23 mouse cellular contexts compared by ENCODE assay signal in the genomic region with DNA sequence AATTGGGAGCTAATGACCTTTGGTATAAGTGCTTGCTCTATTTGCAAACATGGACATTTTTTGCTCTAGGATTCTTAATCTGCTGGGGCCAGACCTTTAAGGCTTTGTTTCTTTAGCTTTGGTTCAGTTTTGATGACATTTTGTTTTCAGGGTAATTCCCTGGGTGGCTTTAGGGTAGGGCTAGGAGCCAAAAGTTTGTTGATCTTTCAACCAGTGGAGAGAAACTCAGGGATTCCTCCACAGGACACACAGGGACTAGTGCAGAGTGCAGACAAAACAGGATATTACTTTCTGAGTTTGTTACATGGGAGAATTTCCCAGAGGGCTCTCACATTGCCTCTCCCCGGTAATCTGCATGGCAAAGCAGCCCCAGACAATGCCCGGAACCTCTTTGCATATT.
DNase-seq lines count a peak whose midpoint lies in the region; ATAC-seq and TF ChIP-seq lines count a peak whose summit lies in the region.
"Had no signal": no experiment of that assay in that cellular context is flagged by ENCODE, and none has a peak within 500 bp of the region (broad histone marks: within the 10 kb centered on the region; RNA-seq: fewer than 3 reads in every experiment).

No protein-coding gene starts in this region.

- TF ChIP-seq EP300 in CH12.LX (IDR thresholded peaks at IDR 0.05; ENCODE audit: low read length) = no peak

- no peaks in the 10 kb centered on the region for H3K9me3 ChIP-seq in CH12.LX (replicated peaks; ENCODE audit: low read length)
- no peaks in the 10 kb centered on the region for H3K9me3 ChIP-seq in embryonic facial prominence, embryonic 14.5 days (ENCODE audit: control insufficient read depth, low read length)
- H3K9me3 ChIP-seq: forebrain, embryonic 10.5 days; hindbrain, embryonic 15.5 days; midbrain, embryonic 10.5 days; neural tube, embryonic 15.5 days had no signal

- dilution Hi-C loops in CH12.LX (cut with MboI; ENCODE audit: extremely low pct_ligation_motif_present, extremely low pct_unique_long_range_greater_than_20kb, low sequenced_read_pairs) = no loop called here

- ATAC-seq in embryonic facial prominence, embryonic 14.5 days (ENCODE audit: low read depth) = no peak
- ATAC-seq: activated CD4-positive, CD25-positive, alpha-beta regulatory T cell, adult 4 months; lung, postnatal 0 days had no signal

- H3K4me1 ChIP-seq in CH12.LX (ENCODE audit: control insufficient read depth in 1 of 2, insufficient read depth in 2 of 2) = no peaks in the 10 kb centered on the region
- no peaks in the 10 kb centered on the region for H3K4me1 ChIP-seq in embryonic facial prominence, embryonic 14.5 days (ENCODE audit: control insufficient read depth, insufficient read depth, low read length)
- H3K4me1 ChIP-seq: forebrain, embryonic 10.5 days; hindbrain, embryonic 15.5 days; midbrain, embryonic 10.5 days had no signal

- H3K4me3 ChIP-seq in CH12.LX (replicated peaks in 1 of 3; ENCODE audit: low read depth in 2 of 3, low read length in 2 of 3, poor library complexity in 1 of 3) = no peak overlapping the region
- no peak overlapping the region for H3K4me3 ChIP-seq in embryonic facial prominence, embryonic 14.5 days (ENCODE audit: low read depth, low read length)
- H3K4me3 ChIP-seq: forebrain, embryonic 10.5 days; hindbrain, embryonic 15.5 days; midbrain, embryonic 10.5 days; neural tube, embryonic 15.5 days had no signal

- no peaks in the 10 kb centered on the region for H3K36me3 ChIP-seq in CH12.LX (replicated peaks in 1 of 2; ENCODE audit: control insufficient read depth in 1 of 2, insufficient read depth in 1 of 2, low read length in 1 of 2)
- no peaks in the 10 kb centered on the region for H3K36me3 ChIP-seq in embryonic facial prominence, embryonic 14.5 days (ENCODE audit: control insufficient read depth, insufficient read depth, low read length)
- H3K36me3 ChIP-seq: forebrain, embryonic 10.5 days; hindbrain, embryonic 15.5 days; midbrain, embryonic 10.5 days; neural tube, embryonic 15.5 days had no signal

- peak; percentile 78 for DNase-seq in heart, adult 11 months
- DNase-seq in heart, postnatal 25 days (ENCODE audit: low spot score) = no peak
- DNase-seq in left cerebral cortex, postnatal 4 days = peak; percentile 7
- no peak for DNase-seq in left cerebral cortex, postnatal 10 days (ENCODE audit: extremely low spot score in 1 of 2, low spot score in 2 of 2)
- DNase-seq in CH12.LX (ENCODE audit: extremely low read depth) = no peak
- DNase-seq in embryonic facial prominence, embryonic 14.5 days (ENCODE audit: low spot score) = peak; percentile 25
- no peak for DNase-seq in thymus, postnatal 0 days (ENCODE audit: low spot score)
- DNase-seq: adrenal gland, postnatal 10 days; B cell, adult 2 months; cerebellum, adult 9-10 months; kidney, adult 11 months; right cerebral cortex, adult 18-20 months; right cerebral cortex, postnatal 4 days; thymus, postnatal 25 days had no signal

- H3K27ac ChIP-seq in CH12.LX (ENCODE audit: insufficient read depth, low read depth) = no peak overlapping the region
- H3K27ac ChIP-seq in embryonic facial prominence, embryonic 14.5 days (replicated peaks; ENCODE audit: low read depth, low read length) = no peak overlapping the region
- H3K27ac ChIP-seq: forebrain, embryonic 10.5 days; hindbrain, embryonic 15.5 days; kidney, postnatal 0 days; midbrain, embryonic 10.5 days; neural tube, embryonic 15.5 days had no signal

- TF ChIP-seq RAD21 in CH12.LX (IDR thresholded peaks at IDR 0.05; ENCODE audit: low read depth, low read length) = no peak

- intact Hi-C loops in heart, postnatal 25 days (cut with DNase I) = no loop called here
- intact Hi-C loops in left cerebral cortex, postnatal 4 days (cut with DNase I) = no loop called here
- intact Hi-C loops in left cerebral cortex, postnatal 10 days (cut with DNase I) = no loop called here

- H3K4me2 ChIP-seq in CH12.LX (ENCODE audit: insufficient read depth, low read depth, poor library complexity, severe bottlenecking) = peak overlapping the region; percentile 29; the same call in 1 of the 2 replicates
- no peak overlapping the region for H3K4me2 ChIP-seq in embryonic facial prominence, embryonic 14.5 days (ENCODE audit: low read depth, low read length)
- H3K4me2 ChIP-seq: heart, embryonic 11.5 days; hindbrain, embryonic 15.5 days; liver, embryonic 11.5 days; neural tube, embryonic 15.5 days had no signal

- no peak overlapping the region for H3K9ac ChIP-seq in CH12.LX (ENCODE audit: insufficient read depth, low read depth)
- no peak overlapping the region for H3K9ac ChIP-seq in embryonic facial prominence, embryonic 14.5 days (ENCODE audit: low read depth, low read length)
- H3K9ac ChIP-seq: hindbrain, embryonic 15.5 days; neural tube, embryonic 15.5 days had no signal

- H3K27me3 ChIP-seq in CH12.LX (replicated peaks) = no peaks in the 10 kb centered on the region
- no peaks in the 10 kb centered on the region for H3K27me3 ChIP-seq in embryonic facial prominence, embryonic 14.5 days (replicated peaks; ENCODE audit: control insufficient read depth, insufficient read depth, low read length)
- H3K27me3 ChIP-seq: hindbrain, embryonic 15.5 days; neural tube, embryonic 15.5 days had no signal

- no peaks in the 10 kb centered on the region for H3K79me2 ChIP-seq in CH12.LX (replicated peaks; ENCODE audit: control insufficient read depth, extremely low read depth, insufficient read depth, poor library complexity, severe bottlenecking)

- WGBS in embryonic facial prominence, embryonic 14.5 days = 29% methylated on average over 2 of the region's 2 CpGs

- in situ Hi-C loops in CH12.LX (cut with MboI; ENCODE audit: low pct_ligation_motif_present, low pct_unique_long_range_greater_than_20kb, low sequenced_read_pairs) = no loop called here

- TF ChIP-seq CTCF in CH12.LX (conservative IDR thresholded peaks at IDR 0.05 in 1 of 2, IDR thresholded peaks at IDR 0.05 in 1 of 2; ENCODE audit: low read depth in 2 of 2, low read length in 2 of 2) = no peak

- TF ChIP-seq POLR2A in CH12.LX (IDR thresholded peaks at IDR 0.05; ENCODE audit: low read depth, low read length) = no peak

TF ChIP-seq in CH12.LX, 34 proteins besides CTCF, POLR2A, EP300 and RAD21:
- TF ChIP-seq MAZ (IDR thresholded peaks at IDR 0.05; ENCODE audit: low read depth, low read length) (no peak), GABPA (IDR thresholded peaks at IDR 0.05; ENCODE audit: insufficient replicate concordance, low read depth, low read length) (no peak), JUN (IDR thresholded peaks at IDR 0.05; ENCODE audit: insufficient read depth, low read depth, low read length) (no peak), MYC (IDR thresholded peaks at IDR 0.05; ENCODE audit: low read depth, low read length) (no peak)

Comparison
In these comparisons a context has a peak if more than half of its experiments do, and no peak if none do; other contexts are left out.
1. DNase-seq: peak in heart, adult 11 months (single experiment), left cerebral cortex, postnatal 4 days (single experiment) and embryonic facial prominence, embryonic 14.5 days (single experiment); none in heart, postnatal 25 days (single experiment), left cerebral cortex, postnatal 10 days (0 of 2), CH12.LX (single experiment) and thymus, postnatal 0 days (single experiment).